Mouse (Mus musculus) splenic B cell, adult 2 months (primary cell): Measurements from ENCODE around the gene Irgm2.
"Not testable (repeated sequence)": the region's sequence is repeated elsewhere in the genome, so short reads cannot be mapped to it uniquely, and the experiment has no call there.

ENCODE experiments used
- DNase-seq: peaks from one replicate; pipeline ENCODE4 v3.0.0-alpha.2; 2011; ENCODE audit warnings: low read depth, low spot score
- H3K27me3 ChIP-seq: 2 replicates; pipeline ENCODE4 v1.6.1; 2012; ENCODE audit warnings: mild to moderate bottlenecking, low read length, moderate library complexity, mixed read lengths; ENCODE audit not compliant: control insufficient read depth, poor library complexity, insufficient read depth, severe bottlenecking
- H3K36me3 ChIP-seq: 2 replicates; pipeline ENCODE4 v1.6.1; 2012; ENCODE audit warnings: mild to moderate bottlenecking, low read length, moderate library complexity, mixed read lengths; ENCODE audit not compliant: control insufficient read depth, poor library complexity, insufficient read depth, severe bottlenecking

Gene Irgm2

DNA sequence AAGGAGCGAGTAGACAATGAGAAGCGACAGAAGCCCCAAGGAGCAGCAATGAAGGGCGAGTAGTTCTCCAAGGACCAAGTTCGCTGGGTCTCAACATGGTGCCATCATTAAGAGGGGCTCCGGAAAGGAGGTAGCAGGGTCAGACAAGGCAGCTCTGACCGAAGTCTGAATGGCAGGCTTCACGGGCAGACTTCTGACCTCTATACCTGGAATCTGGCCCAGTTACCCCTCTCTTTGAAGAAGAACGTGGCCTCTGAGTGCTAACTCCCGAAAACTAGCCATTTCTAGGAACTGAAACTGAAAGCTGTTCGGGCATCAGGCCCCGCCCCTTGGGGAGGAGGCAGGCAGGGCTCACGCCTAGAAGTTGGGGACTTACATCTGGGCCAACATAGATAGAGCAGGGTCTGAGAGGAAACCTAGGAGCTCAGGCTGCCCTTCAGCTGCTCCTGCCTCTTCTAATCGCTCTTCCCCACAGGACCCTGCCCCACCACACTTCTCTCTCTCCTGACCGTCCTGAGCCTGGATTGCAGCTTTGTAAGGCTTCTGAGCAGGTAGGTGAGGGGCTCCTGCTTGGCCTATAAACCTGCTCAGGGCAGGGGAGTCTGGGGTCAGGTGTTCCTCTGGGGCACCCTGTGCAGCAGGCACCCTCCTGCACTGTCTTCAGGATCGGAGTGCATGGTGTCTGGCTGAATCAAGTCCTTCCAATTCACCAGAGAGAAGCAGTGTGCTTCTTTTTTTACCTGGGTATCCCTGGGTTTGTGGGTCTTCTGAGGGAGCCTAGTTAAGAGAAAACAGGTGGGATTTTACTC is at the start of gene Irgm2, which contains the start of gene Igtp:
Gene Irgm2, plus strand, starts transcription at position 390 of the 809 bp plus-strand sequence.
Gene Igtp, plus strand, starts transcription at position 328 of the 809 bp plus-strand sequence.
- peak; percentile 88 for DNase-seq
- not testable (repeated sequence) for H3K27me3 ChIP-seq, H3K36me3 ChIP-seq

DNA sequence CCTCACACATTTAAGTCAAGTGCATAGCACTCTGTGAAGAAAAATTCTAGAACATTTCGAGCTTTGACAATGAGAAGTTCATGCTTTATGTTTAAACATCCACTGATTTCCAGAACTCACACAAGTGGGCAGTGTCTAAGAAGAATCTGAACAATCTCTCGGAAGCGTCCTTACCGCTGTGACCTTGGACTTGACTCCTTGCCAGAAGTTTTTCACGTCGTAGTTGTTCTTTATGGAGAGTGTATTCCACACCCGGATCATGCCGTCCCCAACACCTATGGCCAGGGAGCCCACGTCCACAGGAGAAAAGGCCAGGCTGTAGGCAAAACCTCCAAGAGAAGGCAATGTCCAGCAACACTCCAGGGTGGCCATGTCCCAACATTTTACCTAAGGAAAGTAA is 44.0 kb upstream of the Irgm2 start:
- H3K27me3 ChIP-seq = no peaks in the 10 kb centered on the region; the same call in 1 of the 2 replicates
- H3K36me3 ChIP-seq = peaks cover 7% of the 10 kb centered on the region
- DNase-seq = no peak

DNA sequence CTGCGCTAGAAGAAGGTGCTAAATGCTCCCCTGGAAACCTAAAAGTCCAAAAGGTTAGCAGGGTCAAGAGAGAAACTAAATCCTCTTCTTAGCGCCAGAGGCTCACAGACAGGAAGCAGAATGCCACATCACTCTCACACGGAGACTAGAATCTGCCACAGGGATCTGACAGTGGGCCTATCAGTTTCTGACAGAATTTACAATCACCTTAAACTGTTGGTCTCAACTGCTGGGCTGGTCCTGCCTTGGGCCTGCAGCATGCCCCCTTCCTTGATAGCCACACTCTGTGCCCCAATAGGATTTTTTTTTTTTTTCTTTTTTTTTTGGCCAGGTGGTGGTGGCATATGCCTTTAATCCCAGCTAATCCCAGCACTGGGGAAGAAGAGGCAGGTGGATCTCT is 42.5 kb upstream of the Irgm2 start:
- Histone ChIP-seq H3K27me3 (no peaks in the 10 kb centered on the region), H3K36me3 (peaks cover 7% of the 10 kb centered on the region)
- no peak for DNase-seq

DNA sequence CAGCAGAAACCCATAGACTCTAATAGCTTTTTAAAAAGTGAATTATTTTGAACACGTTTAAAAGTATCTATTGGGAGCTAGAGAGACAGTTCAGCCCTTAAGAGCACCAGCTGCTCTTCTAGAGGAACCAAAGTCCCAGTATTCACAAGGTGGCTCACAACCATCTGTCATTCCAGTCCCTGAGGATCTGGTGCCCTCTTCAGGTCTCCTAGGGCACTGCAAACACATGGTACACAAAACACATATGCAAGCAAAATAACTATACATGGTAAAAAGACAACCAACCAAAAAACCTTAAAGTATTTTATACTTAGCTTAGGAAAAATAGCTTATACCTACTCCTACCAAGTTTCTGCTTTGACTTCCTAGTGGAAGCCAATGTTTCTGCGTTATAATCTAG is 34.3 kb upstream of the Irgm2 start:
- Histone ChIP-seq H3K27me3 (no peaks in the 10 kb centered on the region), H3K36me3 (peaks cover 9% of the 10 kb centered on the region; the same call in 1 of the 2 replicates)
- DNase-seq = peak; percentile 24

DNA sequence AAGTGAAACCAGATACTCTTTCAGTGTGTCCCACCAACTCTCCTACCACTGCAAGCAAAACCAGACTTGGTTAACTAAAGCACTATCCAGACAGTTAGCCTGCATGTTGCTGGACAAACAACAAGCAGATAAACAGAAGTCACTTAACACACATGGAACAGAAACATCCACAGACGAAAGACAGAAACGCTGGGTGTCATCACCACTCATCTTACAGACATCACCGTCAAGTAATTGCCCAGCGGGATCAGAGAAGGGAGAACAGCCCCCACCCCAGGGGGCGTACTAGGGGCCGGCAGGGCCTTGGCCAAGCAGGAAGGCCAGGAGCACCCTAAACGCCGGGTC is 31.6 kb upstream of the Irgm2 start:
- DNase-seq = no peak
- Histone ChIP-seq H3K36me3 (0 out of 2 replicates have a peak, but pooled peaks cover 2% of the 10 kb centered on the region), H3K27me3 (no peaks in the 10 kb centered on the region)

DNA sequence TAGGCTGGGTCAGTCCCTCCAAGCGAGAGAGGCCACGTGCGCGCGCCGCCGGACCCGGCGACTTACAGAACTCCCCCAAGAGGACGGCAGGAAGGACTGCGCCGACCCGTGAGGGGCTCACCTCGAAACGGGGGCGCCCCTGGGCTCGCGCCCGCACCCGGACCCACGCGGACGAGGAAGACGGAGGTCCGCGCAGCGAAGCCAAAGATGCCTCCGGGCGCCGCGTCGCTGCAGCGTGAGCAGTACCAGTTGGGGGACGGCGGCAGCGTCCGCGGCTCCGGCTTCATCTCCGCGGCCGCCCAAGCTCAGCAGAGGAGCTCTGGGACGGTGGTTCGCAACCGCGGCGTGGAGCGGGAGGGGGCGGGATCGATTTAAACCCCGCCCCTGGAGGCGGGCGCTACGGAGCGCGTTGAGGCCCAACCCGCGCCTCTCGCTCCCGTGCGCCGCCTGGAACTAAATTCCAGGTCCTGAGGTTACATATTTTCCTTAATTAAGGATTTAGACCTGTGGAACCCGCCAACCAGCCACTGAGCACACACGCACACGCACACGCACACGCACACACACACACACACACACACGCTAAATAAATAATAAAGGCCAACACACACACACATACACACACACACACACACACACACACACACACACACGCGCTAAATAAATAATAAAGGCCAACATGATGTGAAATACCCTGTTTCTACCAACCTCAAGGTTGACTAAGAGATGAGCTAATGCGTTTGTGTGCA is 31.1 kb upstream of the Irgm2 start, which contains the start of gene Gemin5:
Gene Gemin5, minus strand, starts transcription at position 373 of the 749 bp plus-strand sequence.
- DNase-seq = peak; percentile 86
- 0 out of 2 replicates have a peak, but pooled peaks cover 2% of the 10 kb centered on the region for H3K36me3 ChIP-seq
- H3K27me3 ChIP-seq = no peaks in the 10 kb centered on the region

DNA sequence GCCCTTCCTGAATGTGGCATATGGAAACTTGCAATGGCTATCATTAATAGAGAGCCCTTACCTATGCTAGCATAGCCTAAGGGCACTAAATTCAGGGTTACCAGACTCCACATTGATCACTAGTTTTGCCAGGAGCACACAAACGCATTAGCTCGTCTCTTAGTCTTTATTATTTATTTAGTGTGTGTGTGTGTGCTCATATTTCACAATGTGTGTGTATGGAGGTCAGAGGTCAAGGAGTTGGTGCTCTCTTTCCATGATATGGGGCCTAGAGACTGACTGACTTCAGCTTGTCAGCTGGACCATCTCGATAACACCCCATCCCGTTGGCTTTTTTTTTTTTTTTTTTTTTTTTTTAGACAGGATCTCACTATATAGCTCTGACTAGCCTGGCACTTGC is 29.8 kb upstream of the Irgm2 start:
- H3K36me3 ChIP-seq = peaks cover 3% of the 10 kb centered on the region; the same call in 1 of the 2 replicates
- H3K27me3 ChIP-seq = no peaks in the 10 kb centered on the region
- no peak for DNase-seq

DNA sequence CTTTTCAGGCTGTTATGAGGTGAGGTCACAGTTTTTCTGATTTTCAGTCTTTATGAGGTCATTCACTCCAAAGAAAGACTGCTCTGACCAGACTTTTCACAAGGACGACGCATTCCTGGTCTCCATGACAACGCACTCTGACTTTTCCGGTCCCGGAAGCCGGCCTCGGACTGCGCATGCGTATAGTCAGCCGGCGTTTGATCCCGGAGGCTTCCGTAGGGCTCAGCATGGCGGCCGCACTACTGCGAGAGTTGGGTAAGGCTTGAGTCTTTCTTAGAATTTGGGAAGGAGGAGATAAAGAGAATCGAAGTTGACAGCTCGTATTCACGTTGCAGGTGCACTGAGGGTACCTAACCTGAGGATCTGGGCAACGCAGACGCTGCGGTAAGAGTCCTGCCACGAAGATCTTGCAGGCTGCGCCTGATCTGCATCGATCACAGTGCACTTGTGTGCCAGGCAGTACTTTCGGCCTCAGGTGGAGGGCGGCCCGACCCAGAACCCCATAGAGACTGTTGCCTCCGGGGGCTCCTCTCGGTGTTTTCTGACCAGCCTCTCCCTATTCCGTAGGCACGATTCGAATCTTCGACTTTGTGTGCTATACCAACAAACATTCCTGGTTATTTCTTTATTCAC is 27.8 kb upstream of the Irgm2 start, which contains the start of gene Mrpl22:
Gene Mrpl22, plus strand, starts transcription at position 203 of the 633 bp plus-strand sequence.
- DNase-seq = peak; percentile 95
- H3K36me3 ChIP-seq = peaks cover 4% of the 10 kb centered on the region; the same call in 1 of the 2 replicates
- no peaks in the 10 kb centered on the region for H3K27me3 ChIP-seq

DNA sequence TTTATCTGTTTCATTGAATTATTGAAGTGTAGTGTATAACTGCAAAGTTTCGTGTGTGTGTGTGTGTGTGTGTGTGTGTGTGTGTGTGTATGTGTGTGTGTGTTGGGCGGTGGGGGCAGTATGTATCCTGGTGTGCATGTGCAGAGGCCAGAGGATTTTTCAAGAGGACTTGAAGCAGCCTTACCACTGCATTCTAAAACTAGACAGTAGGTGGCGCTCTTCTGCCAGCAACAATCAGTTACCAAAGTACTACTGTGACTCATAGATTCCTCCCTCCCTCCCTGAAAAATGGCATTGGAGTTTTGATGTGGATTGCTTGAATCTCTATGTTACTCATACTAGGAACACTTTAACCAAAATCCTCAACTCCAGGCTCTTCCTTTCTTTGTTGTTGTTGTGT is 19.9 kb upstream of the Irgm2 start:
- DNase-seq = peak; percentile 95
- peaks cover 4% of the 10 kb centered on the region; the same call in 1 of the 2 replicates for H3K36me3 ChIP-seq
- H3K27me3 ChIP-seq = no peaks in the 10 kb centered on the region

DNA sequence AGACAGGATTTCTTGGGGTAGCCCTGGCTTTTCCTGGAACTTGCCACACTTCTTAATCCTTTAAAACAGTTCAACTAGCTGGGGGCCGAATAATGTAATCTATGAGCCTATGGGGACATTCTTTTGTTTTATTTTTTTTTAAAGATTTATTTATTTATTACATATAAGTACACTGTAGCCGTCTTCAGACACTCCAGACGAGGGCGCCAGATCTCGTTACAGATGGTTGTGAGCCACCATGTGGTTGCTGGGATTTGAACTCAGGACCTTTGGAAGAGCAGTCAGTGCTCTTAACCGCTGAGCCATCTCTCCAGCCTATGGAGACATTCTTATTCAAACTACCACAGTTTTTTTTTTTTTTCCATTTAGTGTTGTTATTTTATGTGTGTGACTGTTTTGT is 19.4 kb upstream of the Irgm2 start:
- peak; percentile 26 for DNase-seq
- H3K27me3 ChIP-seq, H3K36me3 ChIP-seq: not testable (repeated sequence)

DNA sequence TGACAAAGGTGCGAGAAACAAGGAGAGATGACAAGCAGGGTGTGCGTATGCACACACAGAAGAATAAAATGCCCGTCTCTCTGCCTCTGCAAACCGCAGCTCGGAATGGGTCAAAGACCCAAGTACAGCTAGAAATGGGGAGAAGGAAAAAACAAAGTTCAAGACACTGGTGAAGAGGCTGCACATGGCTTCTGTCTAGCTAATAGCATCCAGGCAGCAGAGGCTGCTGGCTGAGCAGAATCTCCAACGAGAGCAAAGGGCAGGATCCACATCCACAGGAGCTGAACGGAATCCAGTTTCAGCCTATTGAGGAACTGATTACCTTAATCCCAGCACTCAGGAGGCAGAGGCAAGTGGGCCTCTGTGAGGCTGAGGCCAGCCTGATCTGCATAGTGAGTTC is 18.7 kb upstream of the Irgm2 start:
- Histone ChIP-seq H3K27me3 (no peaks in the 10 kb centered on the region), H3K36me3 (peaks cover 4% of the 10 kb centered on the region; the same call in 1 of the 2 replicates)
- DNase-seq = no peak

DNA sequence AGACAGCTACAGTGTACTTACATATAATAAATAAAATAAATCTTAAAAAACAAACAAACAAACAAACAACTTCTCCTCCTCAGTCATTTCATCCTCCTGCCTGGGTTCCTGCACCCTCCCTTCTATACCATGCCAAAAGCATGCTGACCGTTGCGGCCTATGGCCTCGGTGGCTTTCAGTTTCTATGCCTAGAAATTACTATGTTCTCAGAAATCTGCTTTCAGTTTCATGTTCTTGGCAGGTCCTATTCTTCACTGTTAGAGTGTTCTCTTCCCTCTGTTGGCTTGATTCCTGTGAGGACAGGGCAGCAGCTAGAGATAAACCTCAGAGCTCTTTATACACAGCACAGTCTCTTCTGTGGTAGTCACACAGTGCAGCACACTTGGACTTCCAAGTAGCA is 15.8 kb upstream of the Irgm2 start:
- peak; percentile 61 for DNase-seq
- peaks cover 8% of the 10 kb centered on the region; the same call in 1 of the 2 replicates for H3K36me3 ChIP-seq

DNA sequence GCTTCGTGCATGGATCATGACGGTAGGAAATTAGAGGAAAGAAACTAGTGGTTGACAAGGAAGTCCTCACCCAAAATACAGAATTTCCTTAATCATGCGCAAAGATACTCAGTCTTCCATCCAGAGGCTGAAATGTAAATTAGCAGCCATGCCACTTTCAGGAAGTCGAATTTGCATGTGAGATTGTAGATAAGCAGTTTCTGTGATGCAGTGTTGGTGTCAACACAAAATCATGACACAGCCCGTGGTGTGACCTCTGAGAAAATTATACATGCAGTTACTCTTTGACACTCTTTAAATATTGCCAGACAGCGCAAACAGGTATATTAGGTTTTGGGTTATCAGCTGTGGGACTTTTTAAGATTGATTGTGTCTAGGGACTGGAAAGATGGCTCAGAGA is 9.7 kb upstream of the Irgm2 start:
- H3K36me3 ChIP-seq = peaks cover 11% of the 10 kb centered on the region; the same call in 1 of the 2 replicates
- no peaks in the 10 kb centered on the region for H3K27me3 ChIP-seq
- no peak for DNase-seq

More for the DNA sequence above, 15.8 kb upstream of the Irgm2 start:
- H3K27me3 ChIP-seq = no peaks in the 10 kb centered on the region

DNA sequence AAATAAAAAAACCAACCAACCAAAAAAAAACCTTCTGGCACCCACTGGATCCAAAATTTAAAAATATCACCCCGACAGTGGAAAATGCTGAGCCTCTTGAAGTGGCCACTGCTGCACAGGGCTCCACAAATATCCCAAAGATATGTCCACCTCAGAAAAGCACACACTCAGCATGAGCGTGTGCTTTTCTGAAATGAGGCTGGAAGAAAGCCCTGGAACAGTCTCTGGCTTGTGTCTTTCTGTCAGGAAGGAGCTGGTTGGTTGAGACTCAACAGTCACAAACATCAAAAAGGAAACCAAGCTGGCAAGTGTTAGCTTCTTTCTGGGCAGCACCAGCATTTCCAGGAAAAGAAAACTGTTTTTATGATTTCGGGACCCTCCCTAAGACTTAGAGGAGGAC is 6.1 kb upstream of the Irgm2 start:
- Histone ChIP-seq H3K27me3 (no peaks in the 10 kb centered on the region), H3K36me3 (peaks cover 7% of the 10 kb centered on the region; the same call in 1 of the 2 replicates)
- DNase-seq = no peak
